Mouse (Mus musculus) left cerebral cortex, postnatal 25 days (tissue): ENCODE measurements at regions not wholly inside any gene's neighbourhood (a gene's known extent, or its start where the extent isn't known, plus 50 kb on each side); places are given as distances from the start of the nearest gene placed in this dataset.

Experiments
- DNase-seq, 2 experiments: peaks; one replicate each; pipeline ENCODE4 v3.0.0; 2022; ENCODE audit warnings: low spot score in 2 of 2, mixed read lengths in 1 of 2
- intact Hi-C: fragments of 180-260 bp; cut with DNase I; formaldehyde crosslinking; loops from one replicate; pipeline ENCODE4 v1.15.1; 2025

DNA sequence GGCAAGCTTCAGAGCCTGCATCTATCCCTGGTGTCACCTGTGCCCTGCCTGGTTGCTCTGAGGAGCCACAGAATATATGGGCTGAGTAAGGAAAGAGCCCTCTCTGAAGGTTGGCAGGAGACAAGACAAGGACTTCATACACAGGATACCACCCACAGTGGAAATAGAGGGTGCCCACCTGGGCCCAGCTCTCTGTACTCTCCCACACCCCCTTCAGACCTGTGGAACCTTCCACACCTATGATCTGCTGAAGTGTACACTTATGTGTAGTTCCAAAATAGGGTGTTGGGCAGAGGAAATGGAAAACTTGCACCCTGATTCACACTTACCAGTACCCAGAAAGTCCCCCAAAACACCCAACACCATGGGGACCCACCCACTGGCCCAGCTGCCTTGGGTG, 135.2 kb downstream of the Rplp1 start:
- DNase-seq, result no peak
- intact Hi-C loops, result no loop called here

DNA sequence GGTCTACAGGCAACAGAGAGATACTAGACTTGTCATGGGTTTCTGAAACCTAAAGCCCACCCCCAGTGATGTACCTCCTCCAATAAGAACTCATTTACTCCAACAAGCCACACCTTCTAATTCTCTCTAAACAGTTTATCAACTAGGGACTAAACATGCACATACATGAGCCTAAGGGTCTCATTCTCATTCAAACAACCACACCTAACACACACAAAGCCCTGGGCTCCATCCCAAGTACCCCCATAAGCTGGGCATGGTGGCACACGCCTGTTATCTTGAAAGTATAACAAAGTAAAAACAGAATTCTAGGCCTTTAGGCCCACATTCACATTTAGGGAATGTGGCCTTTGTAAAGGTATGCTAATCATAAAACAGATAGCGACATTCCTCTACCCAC, 137.9 kb downstream of the Rplp1 start:
- DNase-seq, result no peak
- intact Hi-C loops, result no loop called here

DNA sequence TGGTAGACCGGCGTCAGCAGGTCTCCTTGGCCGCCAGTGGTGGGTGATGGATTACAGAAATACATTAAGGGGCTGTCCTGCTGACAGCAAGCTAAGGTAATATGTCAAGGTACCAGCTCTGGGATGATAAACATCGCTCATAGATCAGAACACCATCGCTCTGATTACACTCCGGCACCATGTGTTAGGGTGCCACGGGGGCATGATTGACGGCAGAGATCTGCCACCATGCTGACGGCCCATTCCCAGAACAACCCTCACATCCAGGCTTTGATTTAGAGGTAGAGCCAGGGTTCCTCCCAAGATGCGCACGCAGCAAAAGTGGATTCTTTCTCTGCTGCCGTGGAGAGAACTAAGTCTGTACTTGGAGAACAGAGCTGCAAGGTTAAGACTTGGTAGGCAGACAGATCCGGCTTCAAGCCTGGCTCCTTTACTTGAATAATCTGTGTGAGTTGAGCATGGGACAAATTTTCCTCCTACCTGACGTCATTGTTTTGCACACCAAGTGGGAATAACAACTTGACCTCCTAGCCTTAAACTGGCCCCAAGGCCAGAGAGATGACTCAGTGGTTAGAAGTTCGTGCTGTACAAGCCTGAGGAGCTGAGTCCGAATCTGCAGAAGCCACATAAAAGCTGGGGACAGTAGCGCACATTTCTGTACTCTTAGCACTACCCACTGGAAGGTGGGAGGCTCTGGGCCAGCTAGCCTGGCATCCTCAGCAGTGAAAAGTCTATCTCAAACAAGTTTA, 144.0 kb downstream of the Rplp1 start:
- intact Hi-C loops, result no loop called here
- no peak for DNase-seq

DNA sequence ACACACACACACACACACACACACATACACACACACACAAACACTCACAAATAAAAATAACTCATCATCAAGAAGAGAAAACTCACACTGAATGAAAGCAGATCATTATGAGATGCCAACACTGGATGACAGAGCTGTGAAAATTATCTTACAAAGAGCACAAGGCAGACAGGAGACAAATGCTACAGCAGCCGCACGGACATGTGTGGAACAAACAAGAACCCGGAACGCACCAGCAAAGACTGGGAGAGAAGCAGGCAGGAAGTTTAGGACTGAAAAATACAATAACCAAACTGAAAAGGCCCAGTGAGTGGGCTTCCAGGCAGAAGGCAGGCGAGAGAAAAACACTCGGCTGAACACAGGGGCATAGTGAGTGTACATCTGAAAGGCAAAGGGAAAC, 148.2 kb downstream of the Rplp1 start:
- no peak for DNase-seq
- intact Hi-C loops, result no loop called here

DNA sequence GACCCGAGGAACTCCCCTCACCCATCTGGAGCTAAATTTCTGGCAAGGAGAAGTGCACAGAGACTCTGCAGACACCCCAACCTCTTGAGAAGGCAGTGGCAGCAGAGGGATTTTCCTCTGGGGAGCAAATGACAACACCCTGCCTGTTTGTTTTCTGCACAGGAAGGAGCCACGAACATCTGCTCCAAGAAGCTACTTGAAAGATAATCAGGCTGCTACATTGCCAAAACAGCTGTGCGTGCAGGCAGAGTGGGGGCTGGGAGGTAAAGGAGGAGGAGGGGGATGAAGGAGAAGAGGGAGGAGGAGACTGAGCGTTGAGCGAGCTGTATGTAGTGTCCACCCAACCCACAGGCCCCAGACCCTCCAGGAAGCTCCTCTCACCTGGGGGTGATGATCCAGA, 149.0 kb downstream of the Rplp1 start:
- no peak for DNase-seq
- intact Hi-C loops, result no loop called here

DNA sequence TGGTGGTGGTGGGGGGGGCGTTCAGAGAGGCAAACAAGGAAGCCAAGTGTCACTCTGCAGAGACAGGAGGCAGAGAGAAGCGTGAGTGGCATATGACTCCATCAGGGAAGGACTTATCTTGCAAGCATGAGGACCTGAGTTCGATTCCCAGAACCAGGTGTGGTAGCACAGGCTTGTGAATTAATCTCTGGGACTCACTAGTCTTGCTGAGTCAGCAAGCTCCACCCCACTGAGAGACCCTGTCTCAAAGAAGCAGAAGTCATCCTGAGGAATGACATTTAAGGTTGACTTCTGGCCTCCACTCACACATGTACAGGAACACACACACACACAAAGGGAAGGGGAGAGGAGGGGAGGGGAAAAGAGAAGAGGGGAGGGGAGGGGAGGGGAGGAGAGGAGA, 156.5 kb downstream of the Rplp1 start:
- DNase-seq, result no peak
- intact Hi-C loops, result loop anchor here (2.0 to 5.0 kb wide), 3 partner anchors 71 to 387 kb away; no protein-coding TSS in a partner anchor

DNA sequence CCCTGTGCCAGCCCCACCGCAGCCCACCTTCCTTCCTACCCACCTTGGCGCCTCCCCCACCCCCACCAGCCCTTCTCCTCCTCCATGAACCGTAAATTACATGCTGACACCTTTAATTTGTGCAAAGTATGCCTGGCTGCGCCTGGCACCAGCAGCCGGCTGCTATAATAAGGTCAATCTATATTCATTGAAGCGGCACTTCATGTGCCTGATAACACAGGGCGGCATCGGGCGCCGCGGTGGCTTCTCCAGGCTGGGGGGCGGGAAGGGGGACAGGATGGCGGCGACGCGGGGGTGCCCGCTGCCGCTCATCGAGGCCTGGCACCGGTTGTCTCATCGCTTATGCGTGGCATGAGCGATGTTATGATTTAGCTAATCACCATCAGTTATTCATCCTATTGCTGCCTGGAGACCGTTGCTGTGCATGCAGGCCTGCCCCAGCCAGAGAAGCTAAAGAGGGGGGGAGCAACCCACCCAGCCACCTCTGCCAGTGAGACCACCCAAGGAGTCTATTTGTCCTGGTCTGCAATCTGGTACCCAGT, 157.5 kb downstream of the Rplp1 start:
- DNase-seq, result peak in 1 of 2 experiments; percentile 55
- intact Hi-C loops, result loop anchor here (2.0 to 5.0 kb wide), 3 partner anchors 72 to 386 kb away; no protein-coding TSS in a partner anchor

DNA sequence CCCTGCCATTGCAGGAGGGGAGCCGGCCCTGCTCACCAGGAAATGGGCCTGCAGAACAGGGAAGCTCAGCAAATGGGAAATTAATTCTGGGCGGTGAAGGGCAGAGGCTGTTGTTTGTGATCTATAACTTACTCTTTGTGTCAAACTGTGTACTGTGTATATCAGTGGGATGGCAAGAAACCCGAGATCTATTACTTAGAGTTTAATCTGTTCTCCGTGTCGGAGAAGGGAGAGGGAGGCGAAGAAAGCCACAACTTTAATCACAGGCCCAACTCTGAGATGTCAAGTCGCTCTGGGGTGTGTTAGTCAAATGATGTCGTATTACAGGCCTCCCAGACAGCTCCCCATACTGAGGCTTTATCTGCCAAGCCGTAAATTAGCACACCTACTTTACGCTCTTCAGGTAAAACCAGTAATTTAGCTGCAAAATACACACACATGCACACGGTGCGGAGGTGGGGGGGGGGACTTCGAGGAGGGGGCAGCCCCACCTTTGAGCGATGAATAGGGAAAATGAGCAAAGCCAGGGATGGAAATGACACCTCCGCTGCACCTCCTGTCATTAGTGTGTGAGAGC, 158.0 kb downstream of the Rplp1 start:
- intact Hi-C loops, result loop anchor here (2.0 to 5.0 kb wide), 3 partner anchors 72 to 386 kb away; no protein-coding TSS in a partner anchor
- DNase-seq, result no peak

DNA sequence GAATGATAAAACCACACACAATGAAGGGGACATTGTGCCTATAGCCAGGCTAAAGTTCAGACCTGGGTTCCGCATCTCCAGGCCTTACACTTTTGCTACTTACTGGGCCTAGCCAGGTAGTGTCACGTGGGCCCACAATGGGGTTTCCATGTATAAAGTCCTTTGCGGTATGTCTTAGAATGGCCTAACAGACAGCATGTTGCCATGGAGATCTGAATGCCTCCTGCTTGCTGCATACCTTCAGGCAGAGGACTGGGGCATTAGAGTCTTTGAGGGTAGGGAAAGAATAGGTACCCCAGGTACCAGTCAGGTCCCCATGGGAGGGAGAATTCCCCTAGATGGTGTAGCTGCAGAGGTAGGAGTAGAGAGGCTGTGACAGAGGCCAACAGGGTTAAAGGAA, 159.0 kb downstream of the Rplp1 start:
- peak in 1 of 2 experiments; percentile 20 for DNase-seq
- intact Hi-C loops, result loop anchor here (2.0 to 5.0 kb wide), 3 partner anchors 35 to 238 kb away; no protein-coding TSS in a partner anchor

DNA sequence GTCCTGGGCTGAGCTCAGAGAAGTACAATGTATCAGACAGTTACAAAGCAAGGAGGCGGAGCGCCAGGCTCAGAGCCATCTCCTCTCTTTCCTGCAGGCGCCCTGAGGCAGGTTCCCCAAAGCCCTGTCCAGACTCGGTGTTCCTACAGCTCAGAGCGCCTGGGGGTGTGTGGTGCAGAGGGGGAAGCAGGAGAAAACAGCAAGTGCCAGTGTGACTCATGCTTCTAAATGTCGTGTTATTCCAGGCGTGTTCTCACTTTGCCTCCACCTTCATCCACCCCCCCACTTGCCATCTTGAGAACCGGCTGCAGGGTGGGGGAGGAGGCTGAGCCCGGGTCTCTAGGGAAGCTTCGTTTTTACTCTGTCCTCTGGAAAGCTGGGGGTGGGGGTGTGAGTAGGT, 160.5 kb downstream of the Rplp1 start:
- intact Hi-C loops, result loop anchor here (1.0 to 5.0 kb wide), 4 partner anchors 37 to 197 kb away; no protein-coding TSS in a partner anchor

DNA sequence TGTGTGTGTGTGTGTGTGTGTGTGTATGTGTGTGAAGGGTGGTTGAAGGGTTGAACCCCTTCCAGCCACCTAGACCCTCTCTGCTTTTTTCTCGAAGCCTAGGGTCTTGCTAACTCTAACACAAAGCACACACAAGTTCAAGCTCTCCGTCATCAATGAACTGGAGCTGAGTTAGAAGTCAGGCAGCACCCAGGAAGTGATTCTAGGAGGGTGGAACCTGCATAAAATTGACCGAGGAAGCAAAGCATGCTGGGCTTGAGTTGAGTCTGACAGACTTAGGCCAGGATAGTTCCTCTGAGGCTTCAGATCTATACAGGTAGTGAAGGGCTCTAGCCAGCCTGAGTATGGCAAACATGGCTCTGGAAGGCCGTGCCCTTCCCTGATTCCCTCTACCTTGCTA, 165.1 kb downstream of the Rplp1 start:
- intact Hi-C loops, result no loop called here
- no peak for DNase-seq

More for the DNA sequence above, 160.5 kb downstream of the Rplp1 start:
- peak; percentile 79 to 97 for DNase-seq

DNA sequence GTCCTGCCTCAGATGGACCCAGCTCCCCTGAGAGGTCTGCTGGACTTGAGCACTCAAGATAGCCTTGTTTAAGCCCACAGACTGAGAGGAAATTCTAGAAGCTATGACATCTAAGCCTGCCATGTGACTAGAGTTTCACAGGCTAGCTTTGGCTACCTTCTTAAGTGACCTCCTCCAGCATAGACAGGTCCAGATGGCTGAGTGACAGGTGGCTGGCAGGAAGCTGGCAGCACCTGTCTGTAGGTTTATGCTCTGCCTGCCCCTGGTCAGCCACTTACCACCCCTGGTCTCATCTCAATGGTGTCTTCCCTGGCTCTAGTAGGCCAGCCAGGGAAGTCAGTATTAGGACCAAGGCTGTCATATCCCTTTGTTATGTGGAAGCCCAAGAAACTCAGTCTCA, 165.9 kb downstream of the Rplp1 start:
- intact Hi-C loops, result no loop called here
- no peak for DNase-seq

DNA sequence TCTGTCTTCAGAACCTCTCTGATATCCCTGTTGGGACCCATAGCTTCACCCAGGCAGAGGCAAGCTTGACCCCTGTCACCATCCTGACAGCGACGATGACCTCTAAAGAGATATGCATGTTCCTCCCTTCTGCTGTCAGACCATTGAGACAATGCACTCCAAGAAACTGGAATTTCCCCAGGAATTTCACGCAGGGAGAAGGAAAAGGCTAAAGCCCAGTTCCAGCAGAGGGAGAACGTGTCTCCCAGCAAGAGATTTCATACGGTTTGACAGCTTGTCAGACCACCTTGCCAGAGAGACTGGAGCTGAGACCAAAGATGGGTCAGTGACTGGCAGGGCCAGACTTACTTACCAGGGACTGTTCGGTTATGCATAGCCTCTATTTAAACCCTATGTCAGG, 167.9 kb downstream of the Rplp1 start:
- intact Hi-C loops, result no loop called here

DNA sequence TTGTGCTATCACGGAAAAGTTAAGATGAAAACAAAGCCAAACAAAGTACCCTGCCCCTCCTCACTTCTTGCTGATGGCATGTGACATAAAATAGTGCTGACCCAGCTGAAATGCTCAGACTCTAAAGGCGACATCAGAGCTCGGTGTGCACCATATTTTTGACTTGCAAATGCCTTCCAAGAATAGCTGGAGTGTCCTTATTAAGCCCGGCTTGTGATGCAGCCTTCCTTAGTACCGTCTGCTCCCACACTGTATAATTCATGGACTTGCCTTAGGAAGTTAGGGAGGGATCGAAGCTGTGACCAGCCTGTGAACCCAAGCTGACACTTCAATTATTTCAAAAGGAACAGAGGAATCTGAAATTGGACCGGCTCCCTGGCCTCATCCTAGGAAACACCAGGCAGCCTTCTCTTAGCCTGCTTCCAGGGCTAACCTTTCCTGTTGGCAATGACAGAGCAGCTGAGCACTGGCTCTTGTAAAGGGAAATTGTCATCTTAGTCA, 169.0 kb downstream of the Rplp1 start:
- peak in 1 of 2 experiments; percentile 89 for DNase-seq
- intact Hi-C loops, result no loop called here

More for the DNA sequence above, 167.9 kb downstream of the Rplp1 start:
- DNase-seq, result no peak

DNA sequence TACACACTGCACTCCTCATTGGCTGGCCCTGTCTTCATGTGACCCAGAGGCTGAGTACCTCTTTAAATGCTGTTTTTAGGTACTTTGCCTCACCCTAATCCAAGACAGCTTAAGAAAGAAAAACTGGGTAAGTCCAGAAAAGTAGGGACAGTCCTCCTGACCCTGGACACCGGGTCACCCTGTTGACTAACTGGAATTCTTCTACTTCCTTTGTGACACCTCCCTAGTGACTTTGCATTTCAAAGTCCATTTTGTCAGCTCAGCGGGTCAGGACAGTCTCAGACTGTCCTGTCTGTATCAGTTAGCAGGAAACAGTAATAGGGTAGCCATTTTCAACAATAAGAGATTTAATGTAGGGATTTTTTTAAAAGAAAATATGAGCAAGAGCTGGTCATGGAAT, 180.8 kb downstream of the Rplp1 start:
- DNase-seq, result no peak
- intact Hi-C loops, result no loop called here

DNA sequence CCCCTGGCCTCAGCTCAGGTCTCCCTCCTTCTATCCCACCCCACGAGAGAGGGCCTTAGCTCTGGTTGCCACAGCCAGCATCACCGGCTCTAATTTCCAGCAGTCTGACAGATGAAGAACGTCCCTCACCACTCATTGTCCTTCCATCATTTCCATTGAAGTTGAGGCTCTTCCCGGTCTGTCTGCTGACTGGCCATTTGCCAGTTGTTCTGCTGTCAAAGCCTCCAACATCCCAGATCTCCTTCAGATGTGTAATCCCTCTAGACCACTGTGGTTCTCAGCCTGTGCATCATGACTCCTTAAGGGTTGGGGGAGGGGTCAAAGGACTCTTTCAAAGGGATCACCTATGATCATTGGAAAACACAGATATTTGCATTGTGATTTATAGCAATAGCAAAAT, 181.6 kb downstream of the Rplp1 start:
- intact Hi-C loops, result no loop called here

DNA sequence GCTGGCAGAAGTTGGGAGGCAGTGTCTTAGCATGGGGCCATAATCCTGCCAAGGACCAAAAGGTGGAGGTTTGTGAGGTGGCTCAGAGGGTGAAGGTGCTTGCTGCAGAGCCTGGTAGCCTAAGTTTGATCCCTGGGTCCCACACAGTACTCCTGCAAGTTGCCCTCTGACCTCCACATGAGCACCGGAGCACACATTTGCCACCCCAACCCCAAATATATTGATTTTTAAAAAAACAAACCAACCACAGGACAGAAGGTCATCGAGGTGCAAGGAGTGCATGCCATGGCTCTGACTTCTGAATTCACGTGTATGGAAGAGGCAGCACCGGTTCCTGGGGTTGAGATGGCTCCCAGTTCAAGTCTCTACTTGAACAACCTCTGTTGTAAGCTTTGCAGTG, 186.2 kb downstream of the Rplp1 start:
- intact Hi-C loops, result no loop called here
- no peak for DNase-seq

More for the DNA sequence above, 181.6 kb downstream of the Rplp1 start:
- DNase-seq, result no peak

DNA sequence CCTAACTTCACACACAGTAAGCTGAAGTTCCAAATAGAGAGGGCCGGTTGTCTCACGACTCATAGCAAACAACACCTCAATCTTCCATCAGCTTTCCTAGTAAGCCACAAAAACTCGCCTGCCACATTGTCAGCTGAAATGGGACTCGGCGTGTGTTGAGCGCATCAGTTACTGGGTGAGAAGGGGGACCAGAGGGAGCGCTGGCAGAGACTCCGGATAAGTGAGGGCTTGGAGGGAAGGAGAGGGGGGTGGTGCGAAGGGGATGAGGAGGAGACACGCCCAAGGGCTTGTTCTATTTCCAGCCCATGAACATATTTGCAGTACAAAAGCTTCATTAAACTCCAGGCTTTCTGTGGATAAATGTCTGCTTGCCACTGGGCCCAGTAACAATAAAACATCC, 186.7 kb downstream of the Rplp1 start:
- intact Hi-C loops, result no loop called here
- DNase-seq, result peak in 1 of 2 experiments; percentile 60

DNA sequence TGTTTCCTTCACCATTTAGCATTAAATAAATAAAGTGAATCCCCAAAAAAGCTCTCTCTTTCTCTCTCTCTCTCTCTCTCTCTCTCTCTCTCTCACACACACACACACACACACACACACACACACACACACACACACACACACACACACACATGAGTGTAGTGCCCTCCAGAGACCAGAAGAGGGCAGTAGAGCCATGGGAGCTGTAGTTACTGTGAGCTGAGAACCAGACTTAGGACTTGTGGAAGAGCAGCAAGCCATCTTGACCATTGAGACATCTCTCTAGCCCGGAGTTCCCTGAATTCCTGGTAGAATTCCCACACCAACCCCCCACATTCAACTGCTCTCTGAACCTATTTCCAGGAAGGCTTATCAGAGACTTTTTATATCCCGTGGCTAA, 190.3 kb downstream of the Rplp1 start:
- no peak for DNase-seq
- intact Hi-C loops, result no loop called here

DNA sequence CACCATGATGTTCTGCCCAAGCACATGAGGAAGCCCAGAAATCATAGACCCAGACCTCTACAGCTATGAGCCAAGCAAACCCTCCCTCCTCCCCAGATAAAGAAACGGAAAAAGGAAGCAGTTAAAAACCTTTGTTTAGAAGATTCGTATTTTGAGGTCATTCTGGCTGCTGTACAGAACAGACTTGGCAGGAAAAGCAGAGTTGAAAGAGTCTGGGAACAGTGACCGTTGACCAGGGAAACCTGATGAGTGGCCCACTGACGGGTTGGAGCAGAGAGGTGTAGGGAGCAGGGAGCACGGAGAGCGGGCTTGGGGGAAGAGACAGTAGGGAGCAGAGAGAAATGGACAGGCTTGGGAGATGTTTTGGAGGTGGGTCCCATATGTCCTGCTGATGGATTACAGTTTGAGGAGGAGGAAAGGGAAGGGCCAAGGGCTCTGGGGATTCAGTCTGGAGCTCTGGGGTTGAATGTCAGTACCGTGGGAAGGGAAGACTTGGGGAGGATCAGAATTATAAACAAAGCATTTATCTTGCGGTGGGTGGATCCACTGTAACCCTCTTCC, 191.2 kb downstream of the Rplp1 start:
- intact Hi-C loops, result no loop called here
- DNase-seq, result no peak
